Mouse (Mus musculus) gastrocnemius, postnatal 25 days (tissue): ENCODE data around the gene Fanci. TPM values are rescaled to one million over a fixed set of nuclear protein-coding genes. Genes with fewer than 3 reads are reported as not detected.

Source experiments
- DNase-seq: peaks from one replicate; pipeline ENCODE4 v3.0.0; 2022
- total RNA-seq, 2 experiments: library from RNA; stranded (reverse); gene quantifications; 1 replicate in 1 of 2; 2 replicates in 1 of 2; pipeline ENCODE4 v1.2.3; 2021

The Fanci gene
- total RNA-seq, 2 experiments from 2014 or later, result 0.10 to 0.32 TPM

DNA sequence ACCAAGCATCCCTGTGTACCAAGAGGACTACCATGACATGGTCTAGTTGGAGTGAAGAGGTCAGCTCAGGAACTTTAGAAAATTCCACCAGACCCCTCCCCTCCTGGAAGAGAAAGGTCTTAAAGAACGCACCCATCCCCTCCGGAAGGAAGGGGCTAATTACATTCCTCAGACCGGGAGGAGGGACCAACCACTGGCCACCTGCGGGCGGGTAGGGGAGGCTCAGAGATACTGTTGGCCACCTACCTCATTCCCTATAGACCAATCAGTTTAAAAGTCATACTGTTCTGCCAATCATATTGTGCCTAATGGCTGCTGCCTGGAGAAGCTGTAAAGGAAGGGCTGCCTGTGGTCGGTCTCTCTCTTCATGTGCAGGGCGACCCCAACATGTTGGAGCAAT lies 3.7 kb upstream of the Fanci start:
- DNase-seq, result no peak

DNA sequence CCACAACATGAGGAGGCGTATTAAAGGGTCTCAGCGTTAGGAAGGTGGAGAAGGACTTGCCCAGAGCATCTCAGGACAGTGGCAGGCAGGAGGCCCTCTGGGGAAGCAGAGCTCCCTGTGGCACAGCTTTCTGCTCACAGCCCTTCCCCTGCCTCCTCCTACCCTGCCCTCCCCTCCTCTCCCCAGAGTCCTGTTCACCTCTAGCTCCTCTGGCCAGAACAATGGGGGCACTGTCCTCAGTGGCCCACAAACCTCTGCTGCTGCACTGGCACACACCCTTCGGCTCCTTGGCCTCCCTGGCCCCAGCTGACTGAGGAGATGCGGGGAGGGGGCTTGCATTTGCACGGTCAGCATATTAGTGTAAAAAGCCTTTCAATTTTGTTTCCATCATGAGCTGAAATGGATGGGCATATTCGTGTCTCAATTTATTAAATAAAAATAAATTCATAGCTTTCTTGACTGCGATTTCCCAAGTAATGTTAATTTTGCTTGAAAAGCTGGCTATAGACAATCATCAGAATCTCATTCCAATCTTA lies 3.0 kb upstream of the Fanci start:
- DNase-seq, result no peak

DNA sequence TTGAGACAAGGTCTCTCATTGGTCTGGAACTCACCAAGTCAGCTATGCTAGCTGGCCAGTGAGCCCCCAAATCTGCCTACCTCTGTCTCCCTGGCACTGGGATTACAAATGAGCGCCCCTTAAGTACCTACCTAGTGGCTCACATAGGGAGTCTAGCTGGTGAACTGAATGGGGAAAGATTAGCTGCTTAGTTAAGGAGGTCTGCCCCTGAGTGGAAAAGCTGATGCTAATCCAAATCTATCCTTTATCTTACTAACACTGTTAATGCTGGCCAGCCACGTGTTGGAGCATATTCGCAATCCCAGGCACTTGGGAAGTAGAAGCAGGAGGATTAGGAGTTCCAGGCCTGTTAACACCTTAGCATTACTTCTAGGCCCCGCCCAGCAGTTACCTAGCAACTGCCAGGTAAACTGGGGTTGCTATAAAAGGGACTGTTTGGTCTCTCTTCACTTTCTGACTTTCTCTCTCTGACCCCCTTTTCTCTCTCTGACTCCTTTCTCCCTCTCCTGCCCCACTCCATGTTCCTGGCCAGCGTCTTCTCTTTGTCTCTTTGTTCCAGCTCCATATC lies 1.5 kb upstream of the Fanci start:
- DNase-seq, result no peak

DNA sequence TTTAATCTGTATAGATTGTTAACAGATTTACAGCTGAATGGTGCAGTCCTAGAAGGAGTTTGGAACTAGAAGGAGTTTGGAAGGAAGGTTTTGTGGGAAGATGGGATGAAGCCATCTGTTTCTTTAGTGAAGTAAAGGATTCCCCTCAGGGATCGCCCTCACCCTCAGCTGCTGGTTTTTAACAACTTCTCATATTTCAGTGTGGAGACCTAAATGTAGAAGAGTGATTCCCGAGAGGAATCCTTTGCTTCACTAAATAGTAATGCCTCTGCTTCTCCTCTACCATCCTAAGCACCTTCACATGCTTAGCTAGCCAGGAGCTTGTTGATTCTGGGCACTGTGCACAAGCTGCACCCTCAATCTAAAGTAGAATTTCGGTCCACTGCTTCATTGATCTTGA lies 258 bp upstream of the Fanci start:
- no peak for DNase-seq

DNA sequence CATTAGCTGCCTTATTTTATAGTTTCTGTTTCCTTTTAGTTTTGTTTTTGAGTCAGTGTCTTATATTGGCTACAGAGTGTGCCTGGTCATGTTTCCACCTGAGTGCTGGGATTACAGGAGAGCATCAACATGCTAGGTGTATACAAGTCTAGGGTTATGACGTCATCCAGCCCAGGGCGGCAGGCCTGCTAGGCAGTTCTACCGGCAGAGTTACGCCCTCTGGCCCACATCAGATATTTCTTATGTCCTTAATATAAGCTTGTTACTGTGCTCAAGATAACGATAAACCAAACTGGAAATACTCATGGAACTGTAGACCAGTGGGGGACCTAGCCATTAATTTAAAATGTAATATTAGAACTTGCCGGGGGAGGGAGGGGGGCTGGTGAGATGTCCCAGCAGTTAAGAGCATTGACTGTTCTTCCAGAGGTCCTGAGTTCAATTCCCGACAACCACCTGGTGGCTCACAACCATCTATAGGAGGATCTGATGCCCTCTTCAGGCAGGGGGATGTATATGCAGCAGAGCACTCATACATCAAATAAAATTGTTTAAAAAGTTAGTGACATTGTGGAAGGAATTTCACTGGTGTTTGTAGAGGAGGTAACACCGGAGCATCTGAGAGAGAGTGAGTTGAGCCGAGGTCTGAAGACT lies 1.3 kb downstream of the Fanci start:
- DNase-seq, result no peak

DNA sequence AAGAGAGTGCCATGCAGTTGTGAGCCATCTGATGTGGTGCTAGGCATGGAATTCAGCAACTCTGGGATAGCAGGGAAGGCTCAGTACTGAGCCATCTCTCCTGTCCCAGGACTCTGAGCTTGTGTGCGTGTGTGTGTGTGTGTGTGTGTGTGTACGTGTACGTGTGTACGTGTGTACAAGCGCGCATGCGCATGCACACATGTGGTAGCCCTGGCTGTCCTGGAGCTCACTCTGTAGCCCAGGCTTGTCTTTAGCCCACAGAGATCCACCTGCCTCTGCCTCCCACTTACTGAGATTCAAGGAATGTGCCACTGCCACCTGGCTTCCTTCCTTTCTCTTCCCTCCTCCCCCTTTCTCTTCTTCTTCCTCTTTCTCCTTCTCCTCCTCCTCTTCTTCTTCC lies 2.2 kb downstream of the Fanci start:
- DNase-seq, result no peak

DNA sequence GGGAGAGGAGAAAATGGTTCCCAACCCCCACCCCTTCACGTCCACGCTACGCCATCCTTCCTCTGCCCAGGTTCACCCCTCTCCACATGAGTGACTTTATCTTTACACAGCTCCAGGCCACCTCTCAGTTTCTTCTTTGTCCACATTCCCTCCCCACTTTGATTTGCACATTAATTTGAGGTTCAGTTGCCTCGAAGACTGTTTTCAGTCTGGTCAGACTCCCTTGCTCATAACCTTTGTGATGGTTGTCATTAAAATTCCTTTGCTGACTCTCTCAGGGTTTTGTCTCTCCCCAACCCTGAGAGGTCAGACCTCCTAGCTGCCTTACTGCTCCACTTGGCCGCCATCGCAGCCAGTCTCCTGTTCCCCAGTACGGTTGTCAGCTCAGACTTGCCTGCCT lies 2.9 kb downstream of the Fanci start:
- DNase-seq, result no peak

DNA sequence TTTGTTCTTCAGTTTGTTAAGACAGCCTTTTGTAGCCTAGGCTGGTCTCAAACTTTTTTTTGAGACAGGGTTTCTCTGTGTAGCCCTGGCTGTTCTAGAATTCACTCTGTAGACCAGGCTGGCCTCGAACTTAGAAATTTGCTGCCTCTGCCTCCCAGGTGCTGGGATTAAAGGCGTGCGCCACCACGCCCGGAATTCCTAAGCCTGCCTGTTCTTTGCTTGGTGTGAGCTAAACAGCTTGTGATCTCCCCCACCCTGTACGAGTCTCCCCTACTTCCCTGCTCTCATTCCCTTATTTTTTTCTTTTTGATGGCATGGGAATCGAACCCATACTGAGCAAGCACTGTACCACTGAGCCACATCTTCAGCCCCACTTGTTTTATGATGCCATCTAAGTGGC lies 3.5 kb downstream of the Fanci start:
- DNase-seq, result no peak

DNA sequence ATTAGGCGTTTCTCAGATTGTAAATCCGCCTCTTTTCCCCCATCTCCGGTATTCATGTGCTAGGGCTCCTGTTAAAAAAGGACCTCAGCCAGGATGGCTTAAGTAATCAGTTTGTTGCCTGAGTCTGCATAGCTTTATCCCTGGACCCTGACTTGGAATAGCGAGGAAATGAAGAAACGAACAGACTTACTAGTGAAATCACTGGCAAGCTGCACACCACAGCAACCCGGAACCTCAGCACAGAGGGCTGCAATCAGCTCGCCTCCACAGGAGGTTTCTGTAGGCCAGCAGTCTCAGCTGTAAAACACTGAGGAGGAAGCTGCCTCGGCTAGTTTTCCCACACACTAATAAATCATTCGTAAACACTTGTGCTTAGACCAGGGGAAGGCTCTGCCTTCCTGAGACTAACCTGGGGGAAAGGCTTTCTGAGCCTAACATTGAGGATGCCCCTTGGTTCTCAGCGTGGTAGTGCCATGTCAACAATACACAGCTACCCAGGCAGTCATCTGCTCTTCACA lies 5.8 kb downstream of the Fanci start:
- no peak for DNase-seq

DNA sequence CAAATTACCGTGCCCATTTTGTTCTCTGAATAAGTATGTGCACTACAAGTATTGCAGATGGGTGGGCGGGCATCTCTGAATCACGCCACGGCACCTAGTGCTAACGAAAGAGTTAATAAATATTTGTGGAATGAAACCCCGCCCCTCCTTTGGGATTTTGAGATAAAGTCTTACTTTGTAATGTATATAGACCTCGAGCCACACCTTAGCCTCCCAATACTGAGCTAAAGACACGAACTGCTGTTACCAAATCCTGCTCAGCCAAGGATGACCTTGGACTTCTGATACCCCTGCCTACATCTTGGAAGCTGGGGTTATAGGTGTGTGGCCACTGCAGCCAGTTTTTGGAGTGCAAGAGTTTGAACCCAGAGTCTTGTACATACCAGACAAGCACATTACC lies 6.7 kb downstream of the Fanci start:
- DNase-seq, result no peak

DNA sequence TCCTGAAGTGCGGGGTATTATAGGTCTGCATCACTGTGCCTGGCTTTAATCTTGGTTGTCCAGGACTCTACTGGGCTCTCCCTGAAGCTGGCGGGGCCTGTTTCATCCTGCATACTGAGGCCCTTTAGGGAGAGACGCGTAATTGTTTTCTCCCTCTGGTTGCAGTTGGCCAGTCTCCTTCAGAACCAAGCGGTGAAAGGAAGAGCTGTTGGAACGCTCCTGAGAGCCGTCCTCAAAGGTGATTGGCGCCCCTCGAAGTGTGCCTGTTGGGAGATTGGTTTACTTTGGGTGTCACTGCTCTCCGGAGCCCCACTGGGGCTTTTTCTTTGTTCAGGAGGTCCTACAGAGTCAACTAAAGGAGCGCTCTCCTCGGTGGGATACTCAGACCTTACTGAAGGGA lies 7.2 kb downstream of the Fanci start:
- no peak for DNase-seq

DNA sequence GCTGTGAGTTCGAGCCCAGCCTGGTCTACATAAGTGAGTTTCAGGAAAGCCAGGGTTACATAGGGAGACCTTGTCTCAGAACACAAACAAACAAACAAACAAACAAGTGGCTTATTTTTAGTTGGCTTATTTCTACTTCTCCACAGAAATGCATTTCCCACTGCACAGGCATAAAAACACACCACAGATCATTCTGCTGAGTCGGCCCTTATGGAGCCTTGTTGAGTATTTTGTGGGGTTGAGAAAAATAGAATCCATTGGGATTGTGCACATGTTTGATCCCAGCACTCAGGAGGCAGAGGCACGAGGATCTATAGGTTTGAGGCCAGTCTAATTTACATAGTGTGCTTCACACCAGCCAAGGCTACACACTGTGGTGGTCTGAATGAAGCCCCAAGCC lies 8.6 kb downstream of the Fanci start:
- DNase-seq, result no peak

DNA sequence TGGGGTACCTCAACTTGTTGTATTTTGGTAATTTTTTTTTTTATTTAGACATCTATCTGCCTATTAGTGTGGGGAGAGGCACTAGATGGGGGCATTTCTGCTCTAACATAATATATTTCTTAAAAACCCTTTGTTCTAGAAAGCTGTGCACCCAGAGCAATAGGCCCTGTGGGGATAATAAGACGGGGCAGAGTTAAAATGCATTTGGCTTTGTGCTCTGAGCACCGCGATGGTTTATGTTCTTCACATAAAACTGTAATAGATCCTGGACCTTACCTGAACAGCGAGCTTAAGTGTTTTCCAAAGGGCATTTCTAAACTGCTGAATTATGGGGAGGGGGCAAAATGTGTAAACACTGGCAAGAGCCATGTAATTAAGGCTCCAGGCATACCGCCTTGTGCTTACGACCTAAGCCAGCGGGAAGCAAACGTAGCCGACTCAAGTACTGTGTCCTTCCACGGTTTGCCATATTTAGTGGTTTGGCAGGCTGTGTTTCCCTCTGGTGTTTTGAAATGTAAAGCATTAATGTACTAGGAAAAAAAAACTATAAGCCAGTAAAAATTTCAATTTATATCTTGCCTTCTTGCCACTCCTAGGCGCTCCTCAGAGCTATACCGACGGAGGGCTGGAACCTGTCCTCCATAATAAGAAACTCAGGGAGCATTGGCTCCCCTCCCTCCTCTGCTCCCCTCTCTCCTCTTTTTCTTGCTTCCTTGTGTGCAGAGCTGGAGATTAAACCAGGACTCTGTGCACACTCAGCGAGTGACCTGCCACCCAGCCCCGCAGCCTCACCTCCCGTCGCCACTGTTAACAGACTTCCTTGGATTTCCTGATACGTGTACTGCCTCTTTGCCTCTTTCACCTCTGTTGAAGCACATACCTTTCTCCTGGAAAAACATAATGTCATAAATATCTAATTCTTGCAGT lies 23.0 kb downstream of the Fanci start:
- DNase-seq, result no peak

DNA sequence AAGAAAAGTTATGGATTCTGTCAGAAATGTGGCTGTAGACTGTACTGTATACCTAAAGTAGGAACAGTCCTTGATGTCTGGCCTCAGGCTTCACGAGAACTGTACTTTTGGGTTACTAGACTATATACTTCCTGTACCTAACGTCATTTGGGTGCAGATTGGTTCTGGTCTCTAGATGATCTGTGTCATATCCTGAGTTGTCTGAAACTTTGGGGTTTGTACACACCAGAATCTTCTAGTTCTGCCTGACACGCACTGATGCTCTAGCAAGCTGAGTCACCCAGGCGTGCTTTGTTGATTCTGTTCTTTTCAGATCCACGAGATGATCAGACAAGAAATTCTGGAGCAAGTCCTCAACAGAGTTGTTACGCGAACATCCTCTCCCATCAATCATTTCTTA lies 28.2 kb downstream of the Fanci start:
- DNase-seq, result no peak

DNA sequence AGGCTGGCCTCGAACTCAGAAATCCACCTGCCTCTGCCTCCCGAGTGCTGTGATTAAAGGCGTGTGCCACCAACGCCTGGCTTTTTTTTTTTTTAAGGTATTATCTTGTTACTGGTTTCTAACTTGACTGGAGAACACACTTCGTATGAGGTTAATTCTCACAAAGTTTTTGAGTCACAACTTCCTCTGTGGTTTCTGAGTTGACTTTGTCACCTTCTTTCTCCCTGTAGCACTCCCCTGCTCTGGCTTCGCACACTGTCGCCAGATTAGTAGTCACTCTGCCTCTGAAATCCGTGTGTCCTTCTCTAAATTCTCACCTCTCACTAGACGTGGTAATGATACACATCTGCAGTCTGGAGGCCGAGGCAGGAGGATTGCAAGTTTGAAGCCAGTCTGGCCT lies 31.1 kb downstream of the Fanci start:
- no peak for DNase-seq

DNA sequence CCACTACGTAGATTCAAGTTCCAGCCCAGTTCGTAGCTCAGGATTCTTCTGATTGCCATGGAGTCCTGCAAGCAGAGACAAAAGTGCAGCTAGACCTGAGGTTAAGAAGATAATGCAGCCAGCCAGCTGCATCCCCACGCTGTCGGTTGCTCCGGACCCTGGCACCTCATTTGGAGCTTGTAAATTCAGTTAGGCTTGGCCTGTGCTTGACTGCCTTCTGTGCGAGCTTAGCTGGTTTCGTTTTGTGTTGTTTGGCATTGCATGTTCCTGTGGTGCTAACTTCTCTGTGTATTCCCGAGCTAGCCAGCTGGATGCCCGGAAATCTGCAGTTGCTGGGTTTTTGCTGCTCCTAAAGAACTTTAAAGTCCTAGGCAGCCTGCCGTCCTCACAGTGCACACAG lies 34.1 kb downstream of the Fanci start:
- no peak for DNase-seq

DNA sequence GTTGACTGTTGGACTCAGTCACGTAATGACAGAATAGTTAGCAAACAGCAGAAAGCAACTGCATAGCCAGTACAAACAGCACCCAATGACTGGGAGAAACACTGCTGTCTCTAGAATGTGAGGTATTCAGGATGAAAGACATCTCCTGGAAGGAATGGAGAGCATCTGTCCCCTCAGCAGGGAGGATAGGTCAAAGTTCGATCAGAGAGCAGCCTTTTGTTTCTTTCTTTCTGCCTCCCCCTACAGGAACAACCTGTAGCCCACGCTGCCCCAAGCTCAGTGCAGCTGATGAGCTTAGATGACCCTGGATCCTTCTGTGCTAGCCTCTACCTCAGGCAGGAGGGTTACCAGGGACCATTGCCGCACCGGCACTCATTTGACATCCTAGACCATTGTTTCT lies 36.5 kb downstream of the Fanci start:
- DNase-seq, result no peak

DNA sequence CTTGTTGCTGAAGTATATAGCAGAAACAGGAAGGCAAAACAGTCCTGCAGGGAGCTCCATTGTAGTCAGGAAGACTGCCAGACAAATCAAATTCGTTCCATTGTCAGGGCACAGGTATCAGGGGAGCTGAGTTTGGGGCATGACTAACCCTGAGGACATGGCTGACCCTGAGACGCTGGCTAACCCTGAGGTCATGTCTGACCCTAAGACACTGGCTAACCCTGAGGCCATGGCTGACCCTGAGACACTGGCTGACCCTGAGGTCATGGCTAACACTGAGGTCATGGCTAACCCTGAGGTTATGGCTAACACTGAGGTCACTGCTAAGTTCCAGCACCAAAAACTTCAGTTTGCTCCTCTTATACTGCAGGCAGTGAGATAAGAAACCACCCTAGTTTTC lies 48.3 kb downstream of the Fanci start:
- no peak for DNase-seq

DNA sequence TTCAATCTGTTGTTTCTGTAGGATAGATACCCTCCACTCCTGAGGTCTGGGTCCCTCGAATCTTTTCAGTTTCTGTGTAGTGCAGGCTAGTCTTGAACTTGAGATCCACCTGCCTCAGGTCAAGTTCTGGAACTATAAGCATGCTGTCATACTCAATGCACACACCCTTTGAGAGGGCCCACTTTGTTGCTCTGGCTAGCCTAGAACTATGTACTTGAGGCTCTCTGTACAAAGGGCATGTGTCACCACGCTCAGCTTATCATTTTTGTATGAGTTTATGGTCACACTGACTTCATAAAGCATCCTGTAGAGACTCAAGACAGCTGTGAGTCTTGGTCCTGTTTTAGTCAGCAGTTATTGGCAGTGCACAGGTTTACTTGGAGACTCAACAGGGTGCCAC lies 55.3 kb downstream of the Fanci start:
- no peak for DNase-seq

DNA sequence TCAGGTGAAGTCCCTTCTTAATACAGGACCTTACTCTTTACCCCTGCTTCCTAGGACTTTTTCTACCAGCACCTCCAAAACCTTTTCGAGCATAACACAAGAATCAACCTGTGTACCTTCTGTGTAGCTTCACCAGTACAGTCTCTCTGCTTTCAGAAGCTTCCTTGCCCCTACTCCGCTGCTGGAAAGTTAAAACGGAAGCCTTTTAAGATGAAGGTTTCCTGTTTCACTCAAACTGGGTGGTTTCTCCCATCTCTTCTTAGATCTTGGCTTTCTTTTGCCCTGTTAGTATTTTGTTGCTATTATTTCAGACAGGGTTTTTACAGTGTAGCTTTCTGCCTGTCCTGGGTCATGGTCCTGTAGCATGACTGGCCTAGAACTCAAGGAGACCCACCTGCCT lies 55.8 kb downstream of the Fanci start:
- no peak for DNase-seq

DNA sequence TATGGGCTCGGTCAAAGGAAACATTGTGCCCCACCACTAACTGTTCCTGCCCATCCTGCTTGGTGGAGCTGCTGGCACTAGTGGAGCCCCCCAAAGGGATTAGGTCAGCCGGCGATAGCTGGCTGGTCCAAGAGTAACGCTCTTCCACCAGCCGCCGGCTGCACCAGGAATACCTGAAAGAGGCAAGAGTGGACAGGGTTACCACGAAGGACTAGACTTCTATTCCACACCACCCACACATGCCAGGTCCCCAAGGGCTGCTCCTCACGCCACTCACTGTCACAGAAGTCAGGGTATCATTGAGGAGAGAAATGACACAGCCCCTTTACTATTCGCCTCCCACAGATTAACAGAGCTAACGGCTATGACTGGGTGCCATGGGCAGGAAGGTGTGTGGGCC lies 70.0 kb downstream of the Fanci start:
- DNase-seq, result no peak

DNA sequence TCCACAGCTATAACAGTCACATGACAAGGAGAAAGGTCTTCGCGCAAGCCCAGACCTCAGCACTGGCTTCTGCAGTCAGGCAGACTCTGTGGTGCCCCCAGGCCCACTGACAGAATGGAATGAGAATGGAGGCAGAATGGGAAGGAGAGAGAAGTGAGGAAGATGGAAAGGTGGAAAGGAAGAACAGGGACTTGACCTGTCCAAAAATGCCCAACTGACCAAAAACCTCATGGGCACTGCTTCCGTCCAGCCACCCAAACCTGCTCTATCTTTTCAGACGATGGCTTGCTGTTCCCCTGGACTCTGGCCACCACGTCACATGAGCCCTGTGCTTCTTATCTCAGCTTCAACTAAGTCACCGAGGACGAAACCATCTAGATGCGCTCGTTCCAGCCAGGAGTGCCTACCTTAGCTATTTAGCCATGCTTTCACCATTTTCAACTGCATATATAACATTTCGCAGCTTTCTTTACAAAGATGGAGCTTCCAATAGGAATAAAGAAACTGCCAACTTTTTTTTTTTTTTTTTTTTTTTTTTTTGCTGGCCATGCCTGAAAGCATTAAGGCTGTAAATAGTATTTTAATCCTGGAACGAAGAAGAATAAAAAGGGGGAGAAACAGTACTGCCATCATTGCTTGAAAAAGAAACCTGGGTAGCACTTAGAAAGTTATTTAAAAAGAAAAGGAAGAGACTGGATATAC lies 71.8 kb downstream of the Fanci start:
- no peak for DNase-seq
